Mouse (Mus musculus) adrenal gland, adult (tissue): ENCODE data around the gene Zdhhc25.
A peak's percentile ranks its signal among the peaks of the same experiment; 100 is the strongest.

ENCODE experiments used
- DNase-seq, 2 experiments: peaks; one replicate each; pipeline ENCODE4 v3.0.0; 2022 to 2023; ENCODE audit warnings: low spot score in 1 of 2; ENCODE audit not compliant: inconsistent age in 2 of 2

Gene Zdhhc25

DNA sequence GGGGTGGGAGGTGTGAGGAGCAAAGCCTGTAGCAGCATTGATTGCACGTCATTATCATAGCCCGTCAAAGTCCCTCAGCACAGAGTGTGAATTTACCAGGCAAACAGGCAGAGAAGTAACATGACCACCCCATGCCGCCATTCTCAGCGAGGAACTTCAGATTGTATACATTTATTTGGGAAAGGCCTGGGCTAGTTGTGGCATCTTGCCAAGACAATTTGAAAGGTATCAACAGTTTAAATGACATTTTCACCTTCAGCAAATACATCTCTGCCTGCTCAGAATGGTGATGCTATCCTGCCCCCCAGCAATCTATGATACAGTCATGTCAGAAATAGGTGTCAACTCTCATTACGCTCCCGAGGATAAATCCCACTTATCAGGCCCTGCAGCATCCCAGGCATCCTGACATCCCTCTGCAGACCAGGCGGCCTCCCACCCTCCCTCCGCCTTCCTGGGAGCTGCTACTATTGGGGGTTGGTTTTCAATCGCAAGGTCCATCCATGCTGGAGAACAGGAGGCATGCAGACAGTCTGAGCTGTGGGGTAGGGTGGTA, 28.8 kb downstream of the Zdhhc25 start:
- DNase-seq = no peak

DNA sequence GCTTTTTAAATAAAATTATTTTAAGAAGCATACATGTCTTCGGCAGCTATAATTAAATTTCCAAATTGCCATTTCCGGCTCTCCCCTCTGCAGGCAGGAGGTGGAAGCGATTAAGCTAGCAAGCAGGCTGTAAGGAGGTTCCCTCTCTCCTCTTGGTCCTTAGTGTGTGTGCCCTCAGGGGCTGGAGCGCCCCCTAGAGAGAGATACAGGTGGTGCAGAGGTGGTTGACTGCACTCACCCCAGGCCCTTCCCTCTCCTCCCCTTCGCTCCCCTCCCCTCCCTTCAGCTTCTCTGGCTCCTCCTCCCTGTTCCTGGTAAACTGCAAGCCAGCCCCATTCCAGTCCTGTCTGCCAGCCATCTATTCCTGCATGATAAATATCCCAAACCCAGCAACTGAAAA, 35.1 kb downstream of the Zdhhc25 start:
- DNase-seq = no peak

DNA sequence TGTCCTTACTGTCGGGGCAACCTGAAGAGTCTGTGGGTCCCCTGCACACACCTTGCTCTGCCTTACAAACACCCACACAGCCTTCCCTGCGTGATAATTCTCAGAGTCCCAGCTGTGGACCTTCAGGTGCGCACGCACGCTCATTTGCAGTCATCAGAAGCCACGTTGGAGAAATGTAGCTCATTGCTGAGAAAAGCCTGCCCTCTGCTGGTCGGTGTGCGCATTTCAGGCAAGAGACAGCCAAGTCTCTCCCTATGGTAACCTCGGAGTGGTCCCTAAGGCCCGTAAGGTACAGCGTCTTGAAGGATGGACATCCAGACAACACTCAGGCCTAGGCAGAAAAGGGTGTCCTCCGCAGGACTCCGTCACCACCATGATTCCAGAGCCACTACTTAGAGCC, 50.9 kb downstream of the Zdhhc25 start:
- DNase-seq = peak; percentile 43 to 82
